In genomic region chr11:43758436-43758835, GRCm38 (mm10) we compare ENCODE assay signal across 17 mouse cellular contexts. TPM values are rescaled to one million over a fixed set of nuclear protein-coding genes. Genes with fewer than 3 reads are reported as not detected.
DNase-seq lines count a peak whose midpoint lies in the region.
"Had no signal": no experiment of that assay in that cellular context is flagged by ENCODE, and none has a peak within 500 bp of the region (broad histone marks: within the 10 kb centered on the region; RNA-seq: fewer than 3 reads in every experiment).

No protein-coding gene starts in this region.

- intact Hi-C loops in heart, postnatal 10 days (cut with DNase I) = no loop called here
- intact Hi-C loops in heart, postnatal 25 days (cut with DNase I) = no loop called here
- intact Hi-C loops in left cerebral cortex, postnatal 4 days (cut with DNase I) = no loop called here

- peak; percentile 40 for DNase-seq in adrenal gland, postnatal 14 days
- DNase-seq in adrenal gland, adult 18-20 months (ENCODE audit: low spot score in 2 of 2) = no peak
- DNase-seq in heart, postnatal 10 days = peak; percentile 17 to 41
- no peak for DNase-seq in heart, postnatal 25 days (ENCODE audit: low spot score)
- DNase-seq in left cerebral cortex, postnatal 4 days = peak; percentile 36
- no peak for DNase-seq in left cerebral cortex, adult 9 months (ENCODE audit: low spot score in 2 of 2)
- peak; percentile 43 for DNase-seq in adipocyte (ENCODE audit: low spot score)
- DNase-seq: cerebellum, adult 9-10 months; embryo, embryonic 11 days; forebrain, postnatal 0 days; gastrocnemius, postnatal 14 days; heart, adult 11 months; kidney, adult 8-10 months; lung, postnatal 4 days; retina, postnatal 1 day; right cerebral cortex, postnatal 14 days; thymus, postnatal 4 days had no signal

RNA-seq across cellular contexts. Expression of gene Ttc1, which starts 10.6 kb away (rescaled TPM):
- 51.2 and 55.8 TPM in 2 replicates for total RNA-seq in adrenal gland, postnatal 14 days (2021)
- 10 to 100 TPM; 65.2 to 69.5 TPM for total RNA-seq in adrenal gland, adult 18-20 months (2021)
- 10 to 100 TPM; 47.4 to 50.0 TPM for total RNA-seq in heart, postnatal 10 days (2021)
- total RNA-seq in heart, postnatal 25 days (2021) = 10 to 100 TPM; 47.5 to 47.9 TPM
- total RNA-seq in left cerebral cortex, postnatal 4 days (2021) = 10 to 100 TPM; 43.7 to 46.8 TPM

Comparison
In these comparisons a context has a peak if more than half of its experiments do, and no peak if none do; other contexts are left out.
1. DNase-seq: peak in adrenal gland, postnatal 14 days (single experiment), heart, postnatal 10 days (2 of 2), left cerebral cortex, postnatal 4 days (single experiment) and adipocyte (single experiment); none in adrenal gland, adult 18-20 months (0 of 2), heart, postnatal 25 days (single experiment) and left cerebral cortex, adult 9 months (0 of 2).